Mouse (Mus musculus) layer of hippocampus, postnatal 14 days (tissue): Measurements from ENCODE around the gene Gbx2. TPM values are rescaled to one million over a fixed set of nuclear protein-coding genes. Genes with fewer than 3 reads are reported as not detected.

Source experiments
- DNase-seq, 2 experiments: peaks; one replicate each; pipeline ENCODE4 v3.0.0; 2021 to 2022; ENCODE audit warnings: low spot score in 2 of 2, mixed read lengths in 1 of 2
- total RNA-seq, 2 experiments: library from RNA; stranded (reverse); gene quantifications; 2 replicates each; pipeline ENCODE4 v1.2.3; 2021

Gene Gbx2
- total RNA-seq, 2 experiments from 2014 or later = 0.14 TPM; not detected in 1

GRCm38 (mm10) chr1:89913611-89914010 is 17.4 kb downstream of the Gbx2 start:
- no peak for DNase-seq

DNA sequence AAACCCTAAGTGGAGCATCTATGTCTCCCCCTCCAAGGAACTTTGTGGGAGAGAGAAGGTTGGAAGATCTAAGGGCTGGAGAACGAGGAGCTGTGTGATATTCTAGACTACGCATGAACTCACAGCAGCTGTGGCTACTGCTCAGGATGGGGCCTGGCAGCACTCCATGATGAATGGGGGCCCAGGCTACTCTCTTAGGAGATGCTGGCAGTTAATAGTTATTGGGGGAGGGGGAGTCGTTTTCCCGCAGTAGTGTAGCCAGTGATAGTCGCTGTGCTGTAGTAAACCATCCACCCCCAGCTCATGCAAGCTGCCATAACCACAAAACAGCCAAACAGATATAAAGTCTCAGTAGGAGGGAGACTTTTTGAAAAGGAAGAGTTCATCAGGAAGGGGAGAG is 18.6 kb downstream of the Gbx2 start:
- DNase-seq = no peak

GRCm38 (mm10) chr1:89909796-89910195 is 21.2 kb downstream of the Gbx2 start:
- DNase-seq = no peak

- no peak for DNase-seq
Measured at GRCm38 (mm10) chr1:89902641-89903040, 28.3 kb downstream of the Gbx2 start.

GRCm38 (mm10) chr1:89902236-89902635 is 28.7 kb downstream of the Gbx2 start:
- DNase-seq = no peak

- no peak for DNase-seq
Measured at GRCm38 (mm10) chr1:89901381-89901780, 29.6 kb downstream of the Gbx2 start.

GRCm38 (mm10) chr1:89899761-89900445 is 31.1 kb downstream of the Gbx2 start:
- no peak for DNase-seq

DNA sequence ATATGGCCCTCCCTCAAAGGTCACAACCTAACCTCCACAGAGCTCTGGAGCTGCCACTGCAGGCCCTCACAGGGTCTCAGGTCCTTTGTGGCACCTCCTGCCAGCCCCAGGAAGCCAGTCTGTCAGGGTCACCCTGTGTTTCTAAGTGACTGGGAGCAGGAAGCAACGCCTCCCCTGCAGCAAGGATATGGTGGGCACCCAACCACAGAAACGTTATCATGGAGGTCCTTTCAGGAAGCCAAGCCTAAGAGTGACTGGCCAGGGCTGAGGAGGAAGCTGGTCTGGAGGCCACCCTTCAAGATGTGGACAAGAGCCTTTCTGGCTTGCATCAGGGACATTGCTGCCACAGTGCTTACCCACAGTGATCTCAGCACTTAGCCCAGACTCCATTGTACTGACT is 31.9 kb downstream of the Gbx2 start:
- DNase-seq = no peak

GRCm38 (mm10) chr1:89895801-89896200 is 35.2 kb downstream of the Gbx2 start:
- DNase-seq = no peak

- DNase-seq = no peak
Measured at GRCm38 (mm10) chr1:89892281-89892680, 38.7 kb downstream of the Gbx2 start.

- no peak for DNase-seq
Measured at GRCm38 (mm10) chr1:89891400-89891799, 39.6 kb downstream of the Gbx2 start.

- no peak for DNase-seq
Measured at GRCm38 (mm10) chr1:89885696-89886095, 45.3 kb downstream of the Gbx2 start.

DNA sequence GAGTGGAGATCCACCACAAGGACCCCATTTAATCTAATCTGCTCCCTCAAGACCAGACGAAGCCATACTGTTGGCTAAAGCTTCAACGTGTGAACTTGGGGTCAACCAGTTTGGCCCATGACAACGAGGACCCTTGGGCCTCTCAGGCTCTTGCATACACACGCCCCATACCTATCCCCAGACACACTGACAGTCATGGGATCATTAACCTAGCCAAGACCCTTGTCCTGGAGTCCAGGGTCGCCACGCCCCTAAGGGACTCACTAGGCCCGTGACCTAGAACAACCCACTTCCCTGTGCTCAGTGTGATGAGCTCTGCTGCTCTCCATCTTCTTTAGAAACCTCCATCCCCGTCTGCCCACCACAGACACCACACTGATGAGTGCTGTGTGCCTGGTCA is 46.6 kb downstream of the Gbx2 start:
- no peak for DNase-seq

DNA sequence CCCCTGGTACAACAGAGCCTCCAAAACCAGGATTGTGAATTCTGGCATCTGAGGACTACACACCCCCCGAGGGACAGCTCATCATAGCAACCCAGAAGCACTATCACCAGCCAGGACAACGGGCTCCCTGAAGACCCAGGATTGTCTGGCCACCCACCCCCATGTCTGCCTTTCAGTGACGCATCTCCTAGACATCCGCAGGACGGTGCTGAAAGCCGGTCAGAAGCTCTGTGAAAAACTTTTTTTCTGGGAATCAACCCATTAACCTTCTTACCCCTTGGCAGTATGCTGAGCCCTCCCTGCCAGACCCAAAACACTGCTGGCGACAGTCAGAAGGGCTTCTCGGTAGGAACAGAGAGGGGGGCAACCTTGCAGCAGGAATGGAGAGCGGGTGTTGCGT is 50.1 kb downstream of the Gbx2 start:
- no peak for DNase-seq

- no peak for DNase-seq
Measured at GRCm38 (mm10) chr1:89880193-89880592, 50.8 kb downstream of the Gbx2 start.

DNA sequence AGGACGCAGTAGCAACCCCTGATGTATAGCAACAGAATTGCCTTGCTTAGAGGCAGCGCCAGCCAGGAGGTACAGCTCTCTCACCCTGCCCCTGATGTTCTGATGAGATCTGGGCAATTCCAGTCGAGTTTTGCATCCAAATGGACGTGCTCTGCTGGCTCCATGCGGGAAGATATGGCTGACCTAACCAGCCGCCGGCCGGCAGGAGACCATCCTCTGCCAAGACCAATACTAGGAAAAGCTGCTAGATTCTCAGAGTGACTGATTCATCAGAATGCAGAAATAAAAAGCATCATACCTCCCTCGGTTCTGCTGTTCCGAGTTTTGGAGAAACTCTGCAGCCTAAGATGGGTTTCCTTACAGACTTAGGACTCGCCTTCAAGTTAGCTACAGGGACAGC is 52.5 kb downstream of the Gbx2 start:
- no peak for DNase-seq

Other genes with a start within 250 kb of the Gbx2 start
- gene Asb18, start 83.5 kb upstream of the Gbx2 start, total RNA-seq = 1 to 10 TPM; 2.5 to 3.3 TPM
- gene Iqca, start 222.2 kb upstream of the Gbx2 start, total RNA-seq = 1 to 10 TPM; 1.0 to 1.2 TPM